Comparison of ENCODE assay signal across 8 mouse cellular contexts in the genomic region with DNA sequence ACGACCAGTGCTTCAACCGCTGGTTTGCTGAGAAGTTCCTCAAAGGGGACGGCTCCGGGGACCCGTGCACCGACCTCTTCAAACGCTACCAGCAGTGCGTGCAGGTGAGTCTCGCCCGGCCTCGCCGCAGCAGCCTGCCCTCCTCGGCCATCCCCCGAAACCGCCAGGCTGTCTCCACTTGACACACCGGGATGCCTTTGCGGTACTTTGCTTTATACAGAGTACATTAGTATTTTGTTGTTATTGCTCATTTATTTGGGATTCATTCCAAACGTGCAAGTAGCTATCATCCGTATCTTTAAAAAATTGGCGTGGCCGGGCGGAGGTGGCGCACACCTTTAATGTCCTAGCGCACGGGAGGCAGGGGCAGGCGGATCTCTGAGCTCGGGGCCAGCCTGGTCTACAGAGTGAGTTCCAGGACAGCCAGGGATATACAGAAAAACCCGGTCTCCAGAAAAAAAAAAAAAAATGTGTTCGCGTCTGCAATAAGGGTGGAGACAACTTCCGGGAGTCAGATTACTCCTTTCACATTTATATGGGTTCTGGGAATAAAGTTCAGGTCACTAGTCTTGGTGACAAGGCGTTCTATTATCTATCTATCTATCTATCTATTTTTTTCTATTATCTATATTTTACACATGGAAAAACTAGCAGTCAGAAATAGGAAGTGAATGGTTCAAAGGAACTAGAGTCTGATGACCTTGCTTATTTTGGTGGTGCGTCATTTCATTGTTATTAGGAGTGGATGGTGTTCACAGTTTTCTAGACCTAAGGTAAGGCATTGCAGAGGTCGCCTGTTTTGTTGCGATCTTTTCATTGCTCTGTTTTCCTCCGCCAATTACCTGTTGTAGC. TPM values are rescaled to one million over a fixed set of nuclear protein-coding genes. Genes with fewer than 3 reads are reported as not detected.
A peak's percentile ranks its signal among the peaks of the same experiment; 100 is the strongest.
DNase-seq lines count a peak whose midpoint lies in the region; ATAC-seq lines count a peak whose summit lies in the region.

No protein-coding gene starts in this region.

- H3K36me3 ChIP-seq in kidney, embryonic 14.5 days (ENCODE audit: control insufficient read depth, insufficient read depth, low read length), result peaks cover 42% of the 10 kb centered on the region
- H3K36me3 ChIP-seq in hindbrain, embryonic 16.5 days (ENCODE audit: control insufficient read depth, insufficient read depth, low read length), result peaks cover 28% of the 10 kb centered on the region
- H3K36me3 ChIP-seq in midbrain, embryonic 15.5 days (replicated peaks), result peaks cover 32% of the 10 kb centered on the region

- peak overlapping the region; percentile 66 for H3K4me2 ChIP-seq in kidney, embryonic 14.5 days (replicated peaks; ENCODE audit: low read depth, low read length)
- peak overlapping the region; percentile 60 for H3K4me2 ChIP-seq in hindbrain, embryonic 16.5 days (ENCODE audit: low read length)
- peak overlapping the region; percentile 67 for H3K4me2 ChIP-seq in midbrain, embryonic 15.5 days

- no peak for DNase-seq in kidney, adult 9 months
- DNase-seq in layer of hippocampus, adult 9-11 months, result no peak
- DNase-seq in kidney, postnatal 25 days, result no peak

- ATAC-seq in kidney, embryonic 14.5 days (ENCODE audit: low FRiP score, low TSS enrichment), result peak; percentile 5; the same call in 1 of the 2 replicates
- peak; percentile 67 for ATAC-seq in hindbrain, embryonic 16.5 days
- peak; percentile 13 for ATAC-seq in midbrain, embryonic 15.5 days (replicated peaks)
- no peak for ATAC-seq in megakaryocyte-erythroid progenitor cell, adult 5-6 weeks (replicated peaks; ENCODE audit: low FRiP score, low TSS enrichment, poor library complexity, severe bottlenecking)

- peak overlapping the region; percentile 70 for H3K9ac ChIP-seq in kidney, embryonic 14.5 days (ENCODE audit: low read depth, low read length)
- H3K9ac ChIP-seq in hindbrain, embryonic 16.5 days (ENCODE audit: low read depth, low read length), result peak overlapping the region; percentile 76
- H3K9ac ChIP-seq in midbrain, embryonic 15.5 days, result peak overlapping the region; percentile 85

- 12% methylated on average over 36 of the region's 36 CpGs for WGBS in kidney, embryonic 14.5 days
- 12% methylated on average over 35 of the region's 36 CpGs for WGBS in hindbrain, embryonic 16.5 days
- WGBS in midbrain, embryonic 15.5 days, result 13% methylated on average over 36 of the region's 36 CpGs

- H3K4me1 ChIP-seq in kidney, embryonic 14.5 days (ENCODE audit: control insufficient read depth, insufficient read depth, low read length), result peaks cover 13% of the 10 kb centered on the region
- peaks cover 4% of the 10 kb centered on the region; the same call in 1 of the 2 replicates for H3K4me1 ChIP-seq in brown adipose tissue, adult 24 weeks (ENCODE audit: control insufficient read depth, insufficient read depth, insufficient read length, low read length)
- H3K4me1 ChIP-seq in hindbrain, embryonic 16.5 days (ENCODE audit: control insufficient read depth, insufficient read depth, low read depth, low read length), result peaks cover 19% of the 10 kb centered on the region
- H3K4me1 ChIP-seq in midbrain, embryonic 15.5 days, result peaks cover 31% of the 10 kb centered on the region

- H3K4me3 ChIP-seq in kidney, embryonic 14.5 days (ENCODE audit: low read length), result peak overlapping the region; percentile 61
- H3K4me3 ChIP-seq in brown adipose tissue, adult 24 weeks (ENCODE audit: insufficient read depth, low read depth, low read length), result peak overlapping the region; percentile 97
- H3K4me3 ChIP-seq in hindbrain, embryonic 16.5 days (ENCODE audit: low read length), result peak overlapping the region; percentile 70
- H3K4me3 ChIP-seq in midbrain, embryonic 15.5 days, result peak overlapping the region; percentile 70

- no peaks in the 10 kb centered on the region for H3K27me3 ChIP-seq in kidney, embryonic 14.5 days (ENCODE audit: control insufficient read depth, insufficient read depth, low read length)
- no peaks in the 10 kb centered on the region for H3K27me3 ChIP-seq in hindbrain, embryonic 16.5 days (replicated peaks; ENCODE audit: control insufficient read depth, insufficient read depth, low read length)
- no peaks in the 10 kb centered on the region for H3K27me3 ChIP-seq in midbrain, embryonic 15.5 days (replicated peaks)

- no peaks in the 10 kb centered on the region for H3K9me3 ChIP-seq in kidney, embryonic 14.5 days (ENCODE audit: control insufficient read depth, low read length)
- no peaks in the 10 kb centered on the region for H3K9me3 ChIP-seq in hindbrain, embryonic 16.5 days (ENCODE audit: control insufficient read depth, low read length)
- H3K9me3 ChIP-seq in midbrain, embryonic 15.5 days, result no peaks in the 10 kb centered on the region

- peak overlapping the region; percentile 44; the same call in 1 of the 2 replicates for H3K27ac ChIP-seq in kidney, embryonic 14.5 days (ENCODE audit: low read depth, low read length)
- H3K27ac ChIP-seq in brown adipose tissue, adult 24 weeks (replicated peaks; ENCODE audit: low read depth, low read length), result 0 out of 2 replicates have a peak overlapping the region, but pooled peaks have one; percentile 1
- H3K27ac ChIP-seq in hindbrain, embryonic 16.5 days (ENCODE audit: low read depth, low read length), result peak overlapping the region; percentile 87
- peak overlapping the region; percentile 87 for H3K27ac ChIP-seq in midbrain, embryonic 15.5 days

RNA-seq across cellular contexts. Expression of a gene that starts 0.5 kb away (rescaled TPM):
- polyA plus RNA-seq in kidney, embryonic 14.5 days (2014; fragmentation: Nextera tagmentation; extraction: Ambion mirVana), result 56.2 and 62.2 TPM in 2 replicates
- 33.2 and 38.6 TPM in 2 replicates for polyA plus RNA-seq in brown adipose tissue, adult 24 weeks (2012; ENCODE audit: insufficient read depth, insufficient read length, missing spikeins)
- 51.3 and 52.8 TPM in 2 replicates for polyA plus RNA-seq in hindbrain, embryonic 16.5 days (2015; fragmentation: Nextera tagmentation; extraction: Ambion mirVana)
- 49.3 and 49.6 TPM in 2 replicates for polyA plus RNA-seq in midbrain, embryonic 15.5 days (2015; fragmentation: Nextera tagmentation; extraction: Ambion mirVana)
- 36.8 and 45.8 TPM in 2 replicates for total RNA-seq in megakaryocyte-erythroid progenitor cell, adult 5-6 weeks (2014; fragmentation: Nextera tagmentation)
- total RNA-seq in megakaryocyte-erythroid progenitor cell, adult 5-6 weeks (2017), result 16.8 and 19.8 TPM in 2 replicates

RNA-seq across cellular contexts. Expression of a gene that starts 0.6 kb away (rescaled TPM):
- polyA plus RNA-seq in kidney, embryonic 14.5 days (2014; fragmentation: Nextera tagmentation; extraction: Ambion mirVana), result 35.8 and 36.9 TPM in 2 replicates
- polyA plus RNA-seq in brown adipose tissue, adult 24 weeks (2012; ENCODE audit: insufficient read depth, insufficient read length, missing spikeins), result 35.7 and 45.5 TPM in 2 replicates
- 32.3 and 45.5 TPM in 2 replicates for polyA plus RNA-seq in hindbrain, embryonic 16.5 days (2015; fragmentation: Nextera tagmentation; extraction: Ambion mirVana)
- polyA plus RNA-seq in midbrain, embryonic 15.5 days (2015; fragmentation: Nextera tagmentation; extraction: Ambion mirVana), result 35.6 and 39.4 TPM in 2 replicates
- 31.0 and 41.1 TPM in 2 replicates for total RNA-seq in megakaryocyte-erythroid progenitor cell, adult 5-6 weeks (2014; fragmentation: Nextera tagmentation)
- total RNA-seq in megakaryocyte-erythroid progenitor cell, adult 5-6 weeks (2017), result 13.6 and 18.6 TPM in 2 replicates

RNA-seq across cellular contexts. Expression of a gene that starts 7.2 kb away (rescaled TPM):
- polyA plus RNA-seq in kidney, embryonic 14.5 days (2014; fragmentation: Nextera tagmentation; extraction: Ambion mirVana), result 911 and 1,119 TPM in 2 replicates
- polyA plus RNA-seq in brown adipose tissue, adult 24 weeks (2012; ENCODE audit: insufficient read depth, insufficient read length, missing spikeins), result 4,430 and 5,347 TPM in 2 replicates
- polyA plus RNA-seq in hindbrain, embryonic 16.5 days (2015; fragmentation: Nextera tagmentation; extraction: Ambion mirVana), result 1,192 and 1,343 TPM in 2 replicates
- polyA plus RNA-seq in midbrain, embryonic 15.5 days (2015; fragmentation: Nextera tagmentation; extraction: Ambion mirVana), result 1,062 and 1,092 TPM in 2 replicates
- 744 and 848 TPM in 2 replicates for total RNA-seq in megakaryocyte-erythroid progenitor cell, adult 5-6 weeks (2014; fragmentation: Nextera tagmentation)
- 84.8 and 115 TPM in 2 replicates for total RNA-seq in megakaryocyte-erythroid progenitor cell, adult 5-6 weeks (2017)

RNA-seq across cellular contexts. Expression of a gene that starts 14.6 kb away (rescaled TPM):
- polyA plus RNA-seq in kidney, embryonic 14.5 days (2014; fragmentation: Nextera tagmentation; extraction: Ambion mirVana), result 320 and 334 TPM in 2 replicates
- 40.6 and 50.7 TPM in 2 replicates for polyA plus RNA-seq in brown adipose tissue, adult 24 weeks (2012; ENCODE audit: insufficient read depth, insufficient read length, missing spikeins)
- 105 and 128 TPM in 2 replicates for polyA plus RNA-seq in hindbrain, embryonic 16.5 days (2015; fragmentation: Nextera tagmentation; extraction: Ambion mirVana)
- 142 and 146 TPM in 2 replicates for polyA plus RNA-seq in midbrain, embryonic 15.5 days (2015; fragmentation: Nextera tagmentation; extraction: Ambion mirVana)
- 74.7 and 96.0 TPM in 2 replicates for total RNA-seq in megakaryocyte-erythroid progenitor cell, adult 5-6 weeks (2014; fragmentation: Nextera tagmentation)
- total RNA-seq in megakaryocyte-erythroid progenitor cell, adult 5-6 weeks (2017), result 61.6 and 108 TPM in 2 replicates

RNA-seq across cellular contexts. Expression of a gene that starts 40.7 kb away (rescaled TPM):
- polyA plus RNA-seq in kidney, embryonic 14.5 days (2014; fragmentation: Nextera tagmentation; extraction: Ambion mirVana), result 1,720 and 2,039 TPM in 2 replicates
- polyA plus RNA-seq in brown adipose tissue, adult 24 weeks (2012; ENCODE audit: insufficient read depth, insufficient read length, missing spikeins), result 93.6 and 365 TPM in 2 replicates
- 1,172 and 1,268 TPM in 2 replicates for polyA plus RNA-seq in hindbrain, embryonic 16.5 days (2015; fragmentation: Nextera tagmentation; extraction: Ambion mirVana)
- 1,095 and 1,182 TPM in 2 replicates for polyA plus RNA-seq in midbrain, embryonic 15.5 days (2015; fragmentation: Nextera tagmentation; extraction: Ambion mirVana)
- total RNA-seq in megakaryocyte-erythroid progenitor cell, adult 5-6 weeks (2014; fragmentation: Nextera tagmentation), result 550 and 746 TPM in 2 replicates
- total RNA-seq in megakaryocyte-erythroid progenitor cell, adult 5-6 weeks (2017), result 379 and 555 TPM in 2 replicates

Comparison
In these comparisons a context has a peak if more than half of its experiments do, and no peak if none do; other contexts are left out.
1. H3K27ac ChIP-seq: peak in every context shown above with its lines; median percentile 87 in hindbrain, embryonic 16.5 days; 87 in midbrain, embryonic 15.5 days; 44 in kidney, embryonic 14.5 days; 1 in brown adipose tissue, adult 24 weeks.